Mouse (Mus musculus) bone marrow macrophage, adult 2 months (primary cell): Measurements from ENCODE around the gene Prpf4. TPM values are rescaled to one million over a fixed set of nuclear protein-coding genes. Genes with fewer than 3 reads are reported as not detected.

Experiments used
- H3K27ac ChIP-seq: 2 replicates; pipeline ENCODE4 v1.5.1; 2012; ENCODE audit warnings: low read depth, low read length; ENCODE audit not compliant: insufficient read depth
- H3K4me1 ChIP-seq: 2 replicates; pipeline ENCODE4 v1.6.1; 2012; ENCODE audit warnings: low read length; ENCODE audit not compliant: control insufficient read depth, insufficient read depth
- H3K4me3 ChIP-seq: 2 replicates; pipeline ENCODE4 v1.5.1; 2012; ENCODE audit warnings: mild to moderate bottlenecking, low read length, moderate library complexity; ENCODE audit not compliant: insufficient read depth
- CTCF ChIP-seq: IDR thresholded peaks from 2 replicates; pipeline ENCODE4 v1.5.1; 2012; ENCODE audit warnings: low read depth, mild to moderate bottlenecking, low read length, moderate library complexity
- POLR2A ChIP-seq: IDR thresholded peaks from 2 replicates; pipeline ENCODE4 v1.6.1; 2012; ENCODE audit warnings: mild to moderate bottlenecking, low read depth, low read length, borderline replicate concordance
- polyA plus RNA-seq: library from polyadenylated mRNA; stranded (reverse); fragments of >200 nt; gene quantifications from 2 replicates; pipeline ENCODE4 v1.2.4, GENCODE M21; 2012; ENCODE audit not compliant: missing spikeins, insufficient read depth, insufficient read length

Prpf4 gene
- polyA plus RNA-seq, 1 experiment = 10.1 TPM

- TF ChIP-seq CTCF (no peak), POLR2A (no peak)
- Histone ChIP-seq H3K4me1 (peaks cover 28% of the 10 kb centered on the region), H3K27ac (0 out of 2 replicates have a peak overlapping the region, but pooled peaks have one; percentile 5), H3K4me3 (no peak overlapping the region)
These were observed 39.5 kb upstream of the Prpf4 start for GRCm38 (mm10) chr4:62369091-62369490.

DNA sequence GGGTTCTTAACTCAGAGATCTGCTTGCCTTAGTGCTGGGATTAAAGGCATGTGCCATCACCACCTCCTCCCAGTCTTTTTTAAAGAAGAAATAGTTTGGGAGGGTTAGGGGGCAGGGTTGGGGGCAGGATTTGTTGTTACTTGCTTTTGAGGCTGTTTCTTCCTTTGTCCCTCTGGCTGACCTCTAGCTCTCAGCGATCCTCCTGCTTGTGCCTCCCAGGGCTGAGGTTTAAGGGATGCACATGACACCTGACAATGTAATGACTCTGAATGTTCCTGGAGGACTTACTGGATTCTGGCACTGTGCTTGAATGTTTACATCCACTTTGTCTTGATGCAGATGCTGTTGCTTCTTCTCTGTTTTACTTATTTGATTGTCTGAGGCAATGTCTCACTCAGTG is 36.2 kb upstream of the Prpf4 start:
- H3K27ac ChIP-seq = no peak overlapping the region
- no peak overlapping the region for H3K4me3 ChIP-seq
- TF ChIP-seq CTCF = no peak
- no peak for TF ChIP-seq POLR2A
- H3K4me1 ChIP-seq = peaks cover 21% of the 10 kb centered on the region

DNA sequence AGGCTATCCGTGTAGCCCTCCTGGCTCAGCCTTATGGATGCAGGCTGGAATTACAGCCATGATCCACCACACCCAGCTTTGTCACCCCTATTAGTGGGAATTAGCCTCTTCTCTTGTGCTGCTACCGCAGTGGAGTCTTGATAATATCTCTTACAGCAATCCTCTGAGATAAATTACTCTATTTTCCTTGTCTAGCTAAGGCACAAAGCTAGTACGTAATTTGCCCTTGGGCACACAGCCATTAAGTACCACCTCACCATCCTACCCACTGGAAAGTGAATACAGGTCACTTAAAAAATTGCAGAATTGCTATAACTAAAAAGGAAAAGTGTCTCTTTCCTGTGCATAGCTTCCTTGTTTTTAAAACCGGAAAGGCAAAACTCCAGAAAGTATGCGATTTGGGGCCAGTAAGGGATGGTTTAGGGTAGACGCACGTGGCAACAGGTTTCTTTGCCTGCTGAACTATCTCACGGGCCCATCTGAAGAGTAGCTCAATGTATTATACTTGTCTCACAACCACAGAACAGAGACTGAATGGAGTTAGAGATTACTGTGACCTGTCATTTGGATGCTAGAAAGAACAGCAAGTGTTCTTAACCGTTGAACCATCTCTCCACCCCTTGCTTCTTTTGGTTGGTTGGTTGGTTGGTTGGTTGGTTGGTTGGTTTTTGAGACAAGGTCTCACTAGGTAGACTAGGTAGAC is 35.6 kb upstream of the Prpf4 start:
- Histone ChIP-seq H3K27ac (no peak overlapping the region), H3K4me1 (peaks cover 16% of the 10 kb centered on the region), H3K4me3 (no peak overlapping the region)

GRCm38 (mm10) chr4:62373668-62374067 is 34.9 kb upstream of the Prpf4 start:
- Histone ChIP-seq H3K27ac (no peak overlapping the region), H3K4me1 (peaks cover 14% of the 10 kb centered on the region), H3K4me3 (no peak overlapping the region)
- TF ChIP-seq CTCF = no peak
- no peak for TF ChIP-seq POLR2A

More for the DNA sequence above, 35.6 kb upstream of the Prpf4 start:
- TF ChIP-seq POLR2A = no peak
- no peak for TF ChIP-seq CTCF

DNA sequence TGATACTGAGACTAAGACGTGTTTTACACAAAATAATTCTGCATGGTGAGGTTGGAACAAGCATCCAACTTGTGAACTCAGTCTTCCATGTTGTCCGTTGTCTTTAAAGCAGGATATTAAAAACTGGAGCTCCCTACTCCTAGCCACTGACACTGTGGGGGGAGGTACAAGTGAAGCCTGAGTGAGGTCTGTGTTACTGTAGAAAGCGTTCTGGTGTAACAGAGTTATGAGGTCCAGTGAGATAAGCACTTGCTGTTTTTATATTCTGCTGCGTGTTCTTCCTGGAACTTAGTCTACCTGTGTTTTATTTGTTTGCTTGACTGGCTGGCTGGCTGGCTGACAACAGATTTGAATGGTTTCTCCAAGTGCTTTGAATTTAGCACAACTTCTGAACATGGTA is 34.3 kb upstream of the Prpf4 start:
- H3K4me1 ChIP-seq = peaks cover 10% of the 10 kb centered on the region
- TF ChIP-seq POLR2A = no peak
- no peak for TF ChIP-seq CTCF
- no peak overlapping the region for H3K27ac ChIP-seq
- no peak overlapping the region for H3K4me3 ChIP-seq

DNA sequence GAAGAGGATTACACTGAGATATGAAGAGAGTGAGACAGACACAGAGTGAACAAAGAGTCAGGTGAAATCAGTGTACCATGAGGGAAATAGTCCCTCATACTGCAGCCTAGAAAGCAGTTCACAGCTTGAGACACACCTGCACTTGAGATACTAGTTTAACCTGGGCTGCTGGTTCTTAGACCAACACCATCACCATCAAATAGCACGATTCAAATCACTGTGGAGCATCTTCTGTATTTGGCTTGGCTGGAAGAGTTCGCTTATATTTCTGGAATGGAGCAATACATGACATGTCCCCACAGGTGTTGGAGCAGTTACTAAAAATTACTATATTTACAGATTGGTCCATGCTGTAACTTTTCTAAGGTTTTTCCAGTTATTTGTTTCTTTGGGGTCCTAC is 32.5 kb upstream of the Prpf4 start:
- TF ChIP-seq CTCF = no peak
- no peak for TF ChIP-seq POLR2A
- H3K4me1 ChIP-seq = no peaks in the 10 kb centered on the region; the same call in 1 of the 2 replicates
- no peak overlapping the region for H3K27ac ChIP-seq
- H3K4me3 ChIP-seq = no peak overlapping the region

GRCm38 (mm10) chr4:62379724-62380381 is 28.7 kb upstream of the Prpf4 start:
- no peak for TF ChIP-seq POLR2A
- no peak for TF ChIP-seq CTCF
- no peak overlapping the region for H3K4me3 ChIP-seq
- H3K4me1 ChIP-seq = no peaks in the 10 kb centered on the region
- no peak overlapping the region for H3K27ac ChIP-seq

DNA sequence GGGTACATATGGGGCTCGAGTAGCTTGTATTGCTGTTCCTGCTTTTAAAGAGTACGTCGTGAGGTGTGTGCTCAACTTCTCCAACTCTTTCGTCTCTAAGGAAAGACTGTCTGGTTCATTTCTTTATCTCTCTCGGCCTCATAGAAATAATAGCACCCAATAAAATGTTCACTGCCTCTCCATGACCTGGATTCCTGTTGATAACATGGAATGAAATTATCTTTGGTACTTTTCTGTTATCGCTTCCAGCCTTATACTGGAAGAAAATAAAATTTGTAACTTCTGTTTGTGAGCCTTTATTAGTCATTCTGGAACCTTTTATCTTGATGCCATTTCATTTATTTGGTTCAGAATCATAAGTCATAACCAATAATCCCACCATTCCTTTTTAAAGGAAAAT is 25.4 kb upstream of the Prpf4 start:
- no peaks in the 10 kb centered on the region for H3K4me1 ChIP-seq
- H3K4me3 ChIP-seq = no peak overlapping the region
- TF ChIP-seq POLR2A (no peak), CTCF (no peak)
- no peak overlapping the region for H3K27ac ChIP-seq

GRCm38 (mm10) chr4:62383752-62384151 is 24.8 kb upstream of the Prpf4 start:
- Histone ChIP-seq H3K4me1 (no peaks in the 10 kb centered on the region), H3K27ac (no peak overlapping the region), H3K4me3 (no peak overlapping the region)
- TF ChIP-seq CTCF (no peak), POLR2A (no peak)

DNA sequence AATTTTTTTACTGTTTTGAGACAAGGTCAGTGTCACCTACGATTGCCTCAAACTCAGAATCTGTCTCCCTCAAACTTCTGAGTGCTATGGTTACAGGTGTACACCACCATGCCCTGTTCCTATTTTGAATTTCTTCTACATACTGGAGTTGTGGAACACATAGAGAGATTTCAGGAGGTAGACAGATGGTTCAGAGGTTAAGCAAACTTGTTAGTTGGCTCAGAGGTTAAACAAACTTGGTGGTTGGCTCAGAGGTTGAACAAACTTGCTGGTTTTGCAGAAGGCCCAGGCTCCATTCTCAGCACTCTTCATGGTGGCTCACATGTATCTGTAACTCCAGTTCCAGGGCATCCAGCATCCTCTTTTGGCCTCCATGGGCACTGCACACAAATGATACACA is 24.4 kb upstream of the Prpf4 start:
- Histone ChIP-seq H3K27ac (no peak overlapping the region), H3K4me3 (no peak overlapping the region), H3K4me1 (no peaks in the 10 kb centered on the region)
- TF ChIP-seq POLR2A (no peak), CTCF (no peak)
